ENCODE assay signal across 5 mouse cellular contexts in the genomic region with DNA sequence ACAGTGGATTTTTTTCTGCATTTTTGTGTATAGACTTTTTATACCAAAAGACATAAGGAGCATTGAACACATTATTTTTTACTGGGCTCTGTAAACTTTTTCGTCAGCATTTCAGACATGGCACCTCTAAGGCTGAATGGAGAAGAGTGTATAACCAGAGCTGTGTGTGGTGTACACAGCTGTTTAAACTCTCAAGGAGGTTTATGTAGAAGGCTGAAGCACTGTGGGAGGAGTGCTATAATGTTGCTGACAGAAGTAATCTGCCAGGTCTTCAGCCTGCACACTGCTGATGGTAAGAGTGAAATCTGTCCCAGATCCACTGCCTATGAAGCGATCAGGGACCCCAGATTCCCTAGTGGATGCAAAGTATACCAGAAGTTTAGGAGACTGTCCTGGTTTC.
DNase-seq lines count a peak whose midpoint lies in the region; ATAC-seq and TF ChIP-seq lines count a peak whose summit lies in the region.
"Not testable (repeated sequence)": the region's sequence is repeated elsewhere in the genome, so short reads cannot be mapped to it uniquely, and the experiment has no call there.

No protein-coding gene starts in this region.

- not testable (repeated sequence) for TF ChIP-seq CTCF in kidney, postnatal 0 days (IDR thresholded peaks at IDR 0.05; ENCODE audit: low read depth)

- H3K9me3 ChIP-seq in heart, embryonic 12.5 days (replicated peaks); kidney, embryonic 14.5 days (ENCODE audit: control insufficient read depth, low read length); kidney, postnatal 0 days (replicated peaks; ENCODE audit: low read length); limb, embryonic 14.5 days (ENCODE audit: control insufficient read depth, low read length); lung, embryonic 16.5 days (ENCODE audit: control insufficient read depth, low read length): not testable (repeated sequence)

- H3K27ac ChIP-seq in heart, embryonic 12.5 days (ENCODE audit: poor library complexity, severe bottlenecking); kidney, embryonic 14.5 days (ENCODE audit: low read depth, low read length); kidney, postnatal 0 days; limb, embryonic 14.5 days (replicated peaks; ENCODE audit: low read depth, low read length); lung, embryonic 16.5 days (ENCODE audit: low read length): not testable (repeated sequence)

- not testable (repeated sequence) for TF ChIP-seq POLR2A in limb, embryonic 14.5 days (IDR thresholded peaks at IDR 0.05; ENCODE audit: borderline replicate concordance, extremely low read depth, insufficient read depth, insufficient read length)

- H3K27me3 ChIP-seq in heart, embryonic 12.5 days (replicated peaks); kidney, embryonic 14.5 days (ENCODE audit: control insufficient read depth, insufficient read depth, low read length); kidney, postnatal 0 days (ENCODE audit: insufficient read depth, low read length); limb, embryonic 14.5 days (ENCODE audit: control insufficient read depth, insufficient read depth, low read length); lung, embryonic 16.5 days (ENCODE audit: control insufficient read depth, insufficient read depth, low read depth, low read length): not testable (repeated sequence)

- DNase-seq in kidney, postnatal 0 days (ENCODE audit: low spot score), result peak; percentile 19
- DNase-seq in limb, embryonic 14.5 days (ENCODE audit: low spot score), result not testable (repeated sequence)

- not testable (repeated sequence) for H3K4me3 ChIP-seq in heart, embryonic 12.5 days; kidney, embryonic 14.5 days (ENCODE audit: low read length); kidney, postnatal 0 days (replicated peaks; ENCODE audit: low read depth, low read length); limb, embryonic 14.5 days (replicated peaks; ENCODE audit: low read length); lung, embryonic 16.5 days (ENCODE audit: low read length)

- 0 out of 2 replicates have a peak, but pooled peaks have one; percentile 42 for ATAC-seq in heart, embryonic 12.5 days (ENCODE audit: insufficient number of reproducible peaks, low FRiP score)
- ATAC-seq in kidney, embryonic 14.5 days (ENCODE audit: low FRiP score, low TSS enrichment), result peak; percentile 88
- ATAC-seq in kidney, postnatal 0 days (replicated peaks; ENCODE audit: low FRiP score, low read depth), result peak; percentile 52; the same call in 1 of the 2 replicates
- peak; percentile 41; the same call in 1 of the 2 replicates for ATAC-seq in limb, embryonic 14.5 days (ENCODE audit: low FRiP score, low read depth)
- ATAC-seq in lung, embryonic 16.5 days (ENCODE audit: low read depth), result 0 out of 2 replicates have a peak, but pooled peaks have one; percentile 36

- H3K9ac ChIP-seq in heart, embryonic 12.5 days; kidney, embryonic 14.5 days (ENCODE audit: low read depth, low read length); kidney, postnatal 0 days (ENCODE audit: low read depth, low read length); limb, embryonic 14.5 days (ENCODE audit: low read depth, low read length, severe bottlenecking); lung, embryonic 16.5 days (ENCODE audit: low read length): not testable (repeated sequence)

- H3K36me3 ChIP-seq in heart, embryonic 12.5 days; kidney, embryonic 14.5 days (ENCODE audit: control insufficient read depth, insufficient read depth, low read length); kidney, postnatal 0 days (ENCODE audit: insufficient read depth, low read length); limb, embryonic 14.5 days (ENCODE audit: control insufficient read depth, insufficient read depth, low read length); lung, embryonic 16.5 days (ENCODE audit: control insufficient read depth, insufficient read depth, low read length): not testable (repeated sequence)

- H3K4me2 ChIP-seq in heart, embryonic 12.5 days; kidney, embryonic 14.5 days (replicated peaks; ENCODE audit: low read depth, low read length); kidney, postnatal 0 days (ENCODE audit: low read length); limb, embryonic 14.5 days (replicated peaks; ENCODE audit: low read depth, low read length, severe bottlenecking); lung, embryonic 16.5 days (ENCODE audit: low read depth, low read length): not testable (repeated sequence)

- 51% methylated on average over 2 of the region's 2 CpGs for WGBS in heart, embryonic 12.5 days
- 36% methylated on average over 2 of the region's 2 CpGs for WGBS in kidney, embryonic 14.5 days
- WGBS in kidney, postnatal 0 days, result 26% methylated on average over 2 of the region's 2 CpGs
- WGBS in limb, embryonic 14.5 days, result 37% methylated on average over 2 of the region's 2 CpGs
- 22% methylated on average over 2 of the region's 2 CpGs for WGBS in lung, embryonic 16.5 days

- H3K4me1 ChIP-seq in heart, embryonic 12.5 days (replicated peaks); kidney, embryonic 14.5 days (ENCODE audit: control insufficient read depth, insufficient read depth, low read length); kidney, postnatal 0 days (replicated peaks; ENCODE audit: insufficient read depth, low read length); limb, embryonic 14.5 days (ENCODE audit: control insufficient read depth, insufficient read depth, low read length); lung, embryonic 16.5 days (replicated peaks; ENCODE audit: control insufficient read depth, insufficient read depth, low read length): not testable (repeated sequence)

Comparison
In these comparisons a context has a peak if more than half of its experiments do, and no peak if none do; other contexts are left out.
1. ATAC-seq: peak in every context shown above with its lines; median percentile 88 in kidney, embryonic 14.5 days; 52 in kidney, postnatal 0 days; 42 in heart, embryonic 12.5 days; 41 in limb, embryonic 14.5 days; 36 in lung, embryonic 16.5 days.